Mouse (Mus musculus) forebrain, embryonic 16.5 days (tissue): Measurements from ENCODE around the gene Kif2a. TPM values are rescaled to one million over a fixed set of nuclear protein-coding genes. Genes with fewer than 3 reads are reported as not detected.
A peak's percentile ranks its signal among the peaks of the same experiment; 100 is the strongest.

Experiments used
- ATAC-seq: fragments of 200-750 bp; cut with Nextera tagmentation; 2 replicates; pipeline ENCODE4 v1.8.0; 2017; ENCODE audit warnings: mild to moderate bottlenecking, moderate library complexity
- H3K27ac ChIP-seq: fragments of 300-500 bp; sonication (generic); 2 replicates; pipeline ENCODE4 v1.5.1; 2014; ENCODE audit warnings: low read length, control low read depth
- H3K27me3 ChIP-seq: fragments of 300-500 bp; sonication (generic); replicated peaks from 2 replicates; pipeline ENCODE4 v1.6.1; 2014; ENCODE audit warnings: low read length; ENCODE audit not compliant: control insufficient read depth, insufficient read depth
- H3K36me3 ChIP-seq: fragments of 300-500 bp; sonication (generic); 2 replicates; pipeline ENCODE4 v1.6.1; 2014; ENCODE audit not compliant: control insufficient read depth, insufficient read depth
- H3K4me1 ChIP-seq: fragments of 300-500 bp; sonication (generic); replicated peaks from 2 replicates; pipeline ENCODE4 v1.6.1; 2014; ENCODE audit warnings: low read length; ENCODE audit not compliant: control insufficient read depth, insufficient read depth
- H3K4me2 ChIP-seq: fragments of 300-500 bp; sonication (generic); 2 replicates; pipeline ENCODE4 v1.6.1; 2014; ENCODE audit warnings: mild to moderate bottlenecking, low read length, control low read depth
- H3K4me3 ChIP-seq: fragments of 300-500 bp; sonication (generic); replicated peaks from 2 replicates; pipeline ENCODE4 v1.5.1; 2014; ENCODE audit warnings: mild to moderate bottlenecking, low read length, control low read depth
- H3K9ac ChIP-seq: fragments of 300-500 bp; sonication (generic); replicated peaks from 2 replicates; pipeline ENCODE4 v1.6.1; 2014; ENCODE audit warnings: low read depth, low read length, control low read depth
- H3K9me3 ChIP-seq: fragments of 300-500 bp; sonication (generic); 2 replicates; pipeline ENCODE4 v1.6.1; 2016; ENCODE audit warnings: low read length; ENCODE audit not compliant: control insufficient read depth
- WGBS: fragments of 180-500 bp; shearing (Covaris S2); extraction: QIAGEN DNeasy Blood & Tissue Kit; methylation state at CpG from one replicate; pipeline ENCODE4 v1.1.7; 2014; 5-methylcytosine and 5-hydroxymethylcytosine counted together
- polyA plus RNA-seq: library from polyadenylated mRNA; unstranded; fragments of >200 nt; fragmentation: Nextera tagmentation; extraction: Ambion mirVana; gene quantifications from 2 replicates; pipeline ENCODE4 v1.2.1, GENCODE M21; 2015

Kif2a gene
- 31.2 and 33.5 TPM in 2 replicates for polyA plus RNA-seq

GRCm38 (mm10) chr13:107021461-107022265 lies at the start of gene Kif2a:
Gene Kif2a, minus strand, starts transcription at chr13:107022126.
- Histone ChIP-seq H3K27me3 (no peaks in the 10 kb centered on the region), H3K9me3 (no peaks in the 10 kb centered on the region), H3K4me3 (peak within 1 kb of the TSS; percentile 83), H3K4me2 (peak within 1 kb of the TSS; percentile 94), H3K4me1 (peaks cover 20% of the 10 kb centered on the region), H3K36me3 (no peaks in the 10 kb centered on the region), H3K9ac (peak within 1 kb of the TSS; percentile 95), H3K27ac (peak within 1 kb of the TSS; percentile 91)
- peak; percentile 64 for ATAC-seq
- WGBS, result under 1% methylated on average over 57 of the region's 87 CpGs

GRCm38 (mm10) chr13:107069061-107069460 lies 47.1 kb upstream of the Kif2a start:
- 82% methylated on average over 1 of the region's 1 CpGs for WGBS

GRCm38 (mm10) chr13:107065098-107065855 lies 43.4 kb upstream of the Kif2a start:
- Histone ChIP-seq H3K9me3 (no peaks in the 10 kb centered on the region), H3K4me2 (no peak overlapping the region), H3K27me3 (no peaks in the 10 kb centered on the region), H3K9ac (no peak overlapping the region), H3K4me1 (no peaks in the 10 kb centered on the region), H3K36me3 (no peaks in the 10 kb centered on the region), H3K4me3 (no peak overlapping the region), H3K27ac (peak overlapping the region; percentile 16)
- peak; percentile 94 for ATAC-seq
- WGBS, result 44% methylated on average over 10 of the region's 10 CpGs

More at GRCm38 (mm10) chr13:107069061-107069460, 47.1 kb upstream of the Kif2a start:
- H3K27me3 ChIP-seq, result no peaks in the 10 kb centered on the region
- no peak overlapping the region for H3K27ac ChIP-seq
- no peaks in the 10 kb centered on the region for H3K9me3 ChIP-seq
- no peak for ATAC-seq
- H3K4me1 ChIP-seq, result peaks cover 14% of the 10 kb centered on the region
- H3K9ac ChIP-seq, result no peak overlapping the region
- no peaks in the 10 kb centered on the region for H3K36me3 ChIP-seq
- H3K4me2 ChIP-seq, result no peak overlapping the region
- no peak overlapping the region for H3K4me3 ChIP-seq

- WGBS, result 96% methylated on average over 2 of the region's 2 CpGs
- no peaks in the 10 kb centered on the region for H3K36me3 ChIP-seq
- H3K27me3 ChIP-seq, result no peaks in the 10 kb centered on the region
- H3K27ac ChIP-seq, result no peak overlapping the region
- no peak overlapping the region for H3K4me3 ChIP-seq
- H3K4me1 ChIP-seq, result no peaks in the 10 kb centered on the region
- H3K4me2 ChIP-seq, result no peak overlapping the region
- H3K9ac ChIP-seq, result no peak overlapping the region
- no peak for ATAC-seq
- no peaks in the 10 kb centered on the region for H3K9me3 ChIP-seq
Observed at GRCm38 (mm10) chr13:107064263-107064662, 42.3 kb upstream of the Kif2a start.

- WGBS, result 84% methylated on average over 7 of the region's 7 CpGs
- Histone ChIP-seq H3K9ac (no peak overlapping the region), H3K27ac (no peak overlapping the region), H3K4me3 (no peak overlapping the region), H3K4me1 (no peaks in the 10 kb centered on the region), H3K9me3 (no peaks in the 10 kb centered on the region), H3K27me3 (no peaks in the 10 kb centered on the region), H3K36me3 (no peaks in the 10 kb centered on the region), H3K4me2 (no peak overlapping the region)
- no peak for ATAC-seq
Observed at GRCm38 (mm10) chr13:107063115-107063807, 41.3 kb upstream of the Kif2a start.

GRCm38 (mm10) chr13:107060098-107060497 lies 38.2 kb upstream of the Kif2a start:
- H3K4me2 ChIP-seq, result no peak overlapping the region
- H3K27ac ChIP-seq, result no peak overlapping the region
- no peaks in the 10 kb centered on the region for H3K27me3 ChIP-seq
- no peak for ATAC-seq
- H3K4me3 ChIP-seq, result no peak overlapping the region
- WGBS, result 79% methylated on average over 7 of the region's 7 CpGs
- no peaks in the 10 kb centered on the region for H3K9me3 ChIP-seq
- H3K4me1 ChIP-seq, result no peaks in the 10 kb centered on the region
- H3K36me3 ChIP-seq, result no peaks in the 10 kb centered on the region
- no peak overlapping the region for H3K9ac ChIP-seq

- Histone ChIP-seq H3K4me1 (no peaks in the 10 kb centered on the region), H3K9ac (no peak overlapping the region), H3K27ac (no peak overlapping the region), H3K4me3 (no peak overlapping the region), H3K27me3 (no peaks in the 10 kb centered on the region), H3K4me2 (no peak overlapping the region), H3K36me3 (no peaks in the 10 kb centered on the region), H3K9me3 (no peaks in the 10 kb centered on the region)
- 86% methylated on average over 3 of the region's 3 CpGs for WGBS
- no peak for ATAC-seq
Observed at GRCm38 (mm10) chr13:107059460-107059859, 37.5 kb upstream of the Kif2a start.

GRCm38 (mm10) chr13:107056318-107056717 lies 34.4 kb upstream of the Kif2a start:
- Histone ChIP-seq H3K9me3 (no peaks in the 10 kb centered on the region), H3K4me1 (no peaks in the 10 kb centered on the region), H3K4me2 (no peak overlapping the region), H3K36me3 (no peaks in the 10 kb centered on the region), H3K27ac (no peak overlapping the region), H3K9ac (no peak overlapping the region), H3K4me3 (no peak overlapping the region), H3K27me3 (no peaks in the 10 kb centered on the region)
- no peak for ATAC-seq
- 63% methylated on average over 4 of the region's 4 CpGs for WGBS

- Histone ChIP-seq H3K4me1 (no peaks in the 10 kb centered on the region), H3K9ac (no peak overlapping the region), H3K36me3 (no peaks in the 10 kb centered on the region), H3K4me2 (no peak overlapping the region), H3K27me3 (no peaks in the 10 kb centered on the region), H3K4me3 (no peak overlapping the region), H3K9me3 (no peaks in the 10 kb centered on the region), H3K27ac (no peak overlapping the region)
- ATAC-seq, result no peak
- WGBS, result 83% methylated on average over 4 of the region's 4 CpGs
Observed at GRCm38 (mm10) chr13:107054496-107054895, 32.6 kb upstream of the Kif2a start.
